Mouse (Mus musculus) lung, adult 18-20 months (tissue): ENCODE results near the gene Oosp3.
A peak's percentile ranks its signal among the peaks of the same experiment; 100 is the strongest.

ENCODE experiments used
- DNase-seq, 2 experiments: peaks; one replicate each; pipeline ENCODE4 v3.0.0; 2022; ENCODE audit warnings: mixed read lengths in 2 of 2

The Oosp3 gene

DNA sequence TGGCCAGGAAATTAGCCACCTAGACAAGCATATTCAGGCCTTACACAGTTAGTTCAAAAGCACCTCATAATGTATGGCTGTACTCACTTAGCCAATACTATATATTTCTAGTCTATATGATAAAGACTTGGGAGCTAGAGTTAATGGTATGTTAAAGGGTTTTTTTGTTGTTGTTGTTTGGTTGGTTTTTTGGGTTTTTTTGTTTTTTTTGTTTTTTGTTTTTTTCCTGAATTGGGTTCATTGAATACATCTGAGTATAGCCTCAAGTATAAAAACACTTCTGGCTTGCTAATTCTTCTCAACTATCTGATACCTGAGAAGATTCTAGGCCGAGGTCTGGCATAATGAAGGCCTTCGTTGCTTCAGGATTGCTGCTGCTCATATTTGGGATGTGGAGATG, at the start of gene Oosp3:
Oosp3 (plus strand) TSS at position 301 of the 400 bp plus-strand sequence.
- no peak for DNase-seq

DNA sequence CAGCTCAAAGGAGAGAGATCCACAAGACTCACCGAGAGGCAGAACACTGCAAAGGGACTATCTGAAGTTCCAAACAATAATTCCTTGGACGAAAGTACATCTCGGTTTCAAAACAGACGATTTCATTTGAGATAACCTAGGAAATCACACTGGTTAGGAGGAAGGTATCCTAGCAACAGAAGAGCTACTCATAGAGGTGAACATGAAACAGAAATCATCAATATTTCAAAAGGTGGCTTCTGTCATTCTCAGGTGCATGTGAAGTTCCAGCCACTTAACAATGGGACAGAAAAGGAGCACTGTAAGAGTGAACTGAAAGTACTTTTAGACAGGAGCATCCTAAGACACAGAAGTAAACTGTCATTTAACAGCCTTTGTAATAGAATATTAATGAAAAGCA, 47.3 kb upstream of the Oosp3 start:
- DNase-seq: no peak

DNA sequence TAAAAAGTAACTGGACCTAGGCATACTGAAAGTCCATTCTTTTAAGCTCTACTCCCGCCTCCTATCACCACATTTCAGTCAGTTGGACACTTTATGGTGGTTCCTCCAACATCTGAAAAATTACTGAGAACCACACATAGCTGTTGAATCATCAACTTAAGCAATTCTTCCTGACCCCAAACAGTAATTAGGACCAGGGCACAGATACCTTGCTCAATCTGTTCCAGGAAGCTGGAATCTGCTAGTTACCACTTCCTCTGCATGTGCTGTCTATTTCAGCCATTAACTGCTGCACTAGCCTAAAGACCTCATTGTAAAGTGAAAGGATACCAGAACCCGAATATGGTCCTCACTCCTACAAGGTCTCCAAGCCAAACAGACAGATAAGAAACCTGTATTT, 37.7 kb upstream of the Oosp3 start:
- no peak for DNase-seq

DNA sequence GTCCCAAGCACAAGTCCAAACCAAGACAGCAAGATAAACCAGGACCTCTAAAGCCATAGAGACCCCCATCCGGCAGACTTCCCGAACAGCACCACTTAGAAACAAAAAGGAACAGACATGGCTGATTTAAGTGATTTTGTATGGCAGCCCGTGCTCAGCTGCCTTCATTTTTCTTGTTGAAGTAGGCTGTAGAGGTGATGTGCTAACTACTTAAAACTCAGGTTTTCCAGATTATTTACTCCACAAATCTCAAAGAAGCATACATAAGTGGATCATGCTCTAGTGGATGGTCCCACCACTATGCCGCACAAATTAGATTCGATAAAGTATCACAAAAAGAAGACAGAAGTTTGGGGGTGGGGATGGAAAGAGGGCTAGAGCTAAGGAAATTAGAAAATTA, 36.4 kb upstream of the Oosp3 start, which contains the start of gene Oosp2:
Oosp2 (minus strand) TSS at position 101 of the 400 bp plus-strand sequence.
- no peak for DNase-seq

DNA sequence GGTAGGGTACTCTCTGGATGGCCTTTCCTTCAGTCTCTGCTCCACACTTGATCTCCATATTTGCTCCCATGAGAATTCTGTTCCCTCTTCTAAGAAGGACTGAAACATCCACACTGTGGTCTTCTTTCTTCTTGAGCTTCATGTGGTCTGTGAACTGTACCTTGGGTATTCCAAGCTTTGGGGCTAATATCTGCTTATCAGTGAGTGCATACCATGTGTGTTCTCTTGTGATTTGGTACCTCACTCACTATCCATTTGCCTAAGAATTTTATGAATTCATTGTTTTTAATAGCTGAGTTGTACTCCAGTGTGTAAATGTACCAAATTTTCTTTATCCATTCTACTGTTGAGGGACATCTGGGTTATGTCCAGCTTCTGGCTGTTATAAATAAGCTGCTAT, 35.3 kb upstream of the Oosp3 start:
- no peak for DNase-seq

DNA sequence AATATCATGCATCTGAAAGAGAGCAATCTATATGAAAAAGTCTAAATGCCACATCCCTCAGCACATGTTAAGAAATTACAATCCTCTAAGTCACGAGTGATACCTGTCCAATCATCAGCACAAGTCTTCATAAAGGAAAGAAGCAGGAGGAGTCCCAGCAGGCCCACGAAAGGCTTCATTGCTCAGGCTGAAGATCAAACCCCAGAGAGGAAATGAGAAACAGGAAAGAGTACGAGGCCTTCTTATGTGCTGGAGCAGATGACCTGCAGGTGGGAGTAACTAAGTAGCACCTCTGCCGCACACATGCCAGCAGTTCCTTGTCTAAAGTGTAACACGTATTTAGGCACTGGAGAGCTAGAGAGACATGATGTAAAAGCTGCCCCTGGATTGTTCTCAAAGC, 6.0 kb upstream of the Oosp3 start, which contains the start of gene Oosp1:
Oosp1 (minus strand) TSS at position 312 of the 400 bp plus-strand sequence.
- peak in 1 of 2 experiments; percentile 0 for DNase-seq

DNA sequence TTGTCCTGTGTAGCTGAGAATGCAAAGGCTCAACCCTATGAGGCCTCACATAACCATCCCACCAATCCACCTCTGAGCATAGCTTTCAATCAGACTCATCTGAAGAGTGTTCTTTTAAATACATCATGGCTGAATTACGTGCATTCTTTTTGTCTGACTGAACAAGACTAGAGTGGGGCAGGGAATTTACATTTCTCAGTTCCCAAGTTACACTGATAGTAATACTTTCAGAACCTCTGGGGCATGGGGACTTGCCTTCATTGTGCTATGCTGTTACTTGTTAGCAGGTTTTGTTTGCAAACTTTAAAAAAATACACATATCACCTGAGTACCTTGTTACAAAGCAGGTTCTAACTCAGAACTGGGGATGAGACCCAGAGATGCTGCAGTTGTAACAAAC, 5.4 kb upstream of the Oosp3 start:
- no peak for DNase-seq

DNA sequence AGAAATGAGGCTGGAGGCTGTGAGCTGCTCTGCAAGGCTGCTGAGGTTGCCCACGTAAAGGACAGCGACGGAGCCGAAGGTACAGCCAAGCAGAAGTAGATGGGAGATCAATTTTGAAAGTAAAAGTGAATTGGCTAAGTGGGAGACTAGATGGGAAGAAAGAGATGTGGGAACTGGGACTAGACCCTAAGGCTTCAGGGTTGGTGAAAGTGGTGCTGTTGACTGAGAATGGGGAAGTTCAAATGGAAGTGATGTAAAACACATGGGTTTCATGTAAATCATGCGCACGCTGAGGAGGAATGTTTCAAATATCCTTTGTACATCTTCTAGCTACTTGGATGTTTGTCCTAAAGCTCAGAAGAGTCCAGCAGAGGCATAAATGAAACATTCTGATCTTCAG, 1.5 kb downstream of the Oosp3 start:
- DNase-seq: no peak

DNA sequence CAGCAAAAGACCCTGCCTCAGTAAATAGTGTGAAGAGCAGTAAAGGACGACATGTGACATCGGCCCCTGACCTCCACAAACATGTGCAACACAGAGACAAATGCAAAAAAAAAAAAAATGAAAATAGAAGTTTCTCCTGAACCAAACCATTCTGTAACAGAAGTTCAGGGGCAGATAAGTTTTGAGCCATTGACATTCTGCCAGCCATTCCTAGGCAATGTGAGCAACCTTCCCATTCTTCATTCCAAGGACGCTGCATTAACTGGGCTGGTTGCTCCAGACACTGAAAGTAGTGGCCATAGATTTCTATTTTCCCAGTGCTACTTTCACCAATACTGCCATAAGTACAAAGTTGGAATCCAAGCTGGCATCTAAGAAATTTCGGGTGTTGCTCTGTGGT, 15.6 kb downstream of the Oosp3 start:
- DNase-seq: no peak

DNA sequence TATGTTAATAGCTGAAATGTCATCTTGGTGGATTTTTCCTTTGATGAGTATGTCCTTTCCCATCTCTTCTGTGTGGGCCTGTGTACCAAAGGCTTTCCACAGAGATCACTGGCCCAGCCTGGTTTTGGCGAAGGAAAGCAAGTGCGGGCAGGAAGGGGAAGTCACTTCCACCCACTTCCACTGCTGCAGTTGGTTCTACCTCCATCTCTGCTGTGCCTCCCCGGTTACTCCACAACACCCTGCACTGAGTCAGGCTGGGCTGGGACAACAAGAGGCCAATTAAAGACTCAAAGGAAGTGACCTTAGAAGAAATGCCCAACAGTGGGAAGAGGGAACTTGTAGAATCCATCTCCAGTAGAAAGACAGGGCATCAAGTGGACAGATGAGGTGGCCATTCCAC, 23.2 kb downstream of the Oosp3 start:
- DNase-seq: no peak

DNA sequence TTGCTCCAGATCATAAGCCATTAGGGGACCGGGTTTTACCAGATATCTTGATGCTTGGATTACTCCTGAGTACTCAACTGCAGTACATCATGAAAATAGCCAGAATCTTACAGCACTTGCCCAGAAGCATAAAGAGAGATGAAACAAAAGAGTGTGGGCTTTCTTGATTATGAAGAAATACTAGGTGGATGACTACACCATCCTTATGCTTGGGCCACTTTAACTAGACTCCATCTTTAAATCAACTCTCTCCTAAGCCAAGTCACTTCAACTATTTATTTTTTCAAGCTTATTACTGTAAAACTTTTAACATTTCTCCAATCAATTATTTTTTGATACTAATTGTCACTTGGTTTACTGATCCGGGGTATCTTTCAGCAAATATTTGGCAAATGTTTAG, 27.0 kb downstream of the Oosp3 start:
- no peak for DNase-seq

DNA sequence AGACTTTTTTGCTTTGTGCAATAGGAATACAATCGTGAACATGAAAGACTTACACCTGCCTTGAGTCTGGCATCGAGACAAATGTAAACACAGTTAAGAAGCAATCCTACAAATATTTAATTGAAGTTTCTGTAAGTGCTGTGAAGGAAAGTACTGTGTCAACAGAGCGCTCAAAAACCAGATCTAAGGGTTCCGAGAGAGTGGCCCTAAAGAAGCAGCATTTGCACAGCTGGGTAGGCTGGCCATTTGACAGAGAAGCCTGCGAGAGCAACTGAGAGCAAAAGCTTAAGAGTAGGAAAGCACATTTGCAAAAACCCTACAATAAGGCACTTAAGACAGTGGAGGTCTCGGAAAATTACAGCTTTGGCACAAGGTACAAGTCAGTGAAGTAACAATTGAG, 27.4 kb downstream of the Oosp3 start:
- DNase-seq: peak; percentile 47 to 64

DNA sequence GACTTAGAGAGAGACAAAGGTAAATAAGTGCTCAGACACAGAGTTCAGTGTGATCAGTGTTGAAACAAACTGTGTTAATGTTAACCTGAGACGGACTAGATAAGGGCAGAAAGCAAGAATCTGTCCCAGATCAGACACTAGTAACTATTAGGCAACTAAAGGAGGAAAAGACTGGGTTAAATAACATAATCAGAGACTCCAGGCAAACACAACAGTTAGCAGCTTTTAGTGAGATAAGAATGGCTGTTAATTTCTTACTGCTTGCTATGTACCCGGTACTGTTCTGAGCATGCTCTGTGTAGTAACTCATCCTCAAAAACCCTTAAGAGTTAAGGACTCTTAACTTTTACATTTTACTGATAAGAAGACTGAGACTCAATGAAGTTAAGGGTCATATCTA, 29.1 kb downstream of the Oosp3 start:
- DNase-seq: no peak

DNA sequence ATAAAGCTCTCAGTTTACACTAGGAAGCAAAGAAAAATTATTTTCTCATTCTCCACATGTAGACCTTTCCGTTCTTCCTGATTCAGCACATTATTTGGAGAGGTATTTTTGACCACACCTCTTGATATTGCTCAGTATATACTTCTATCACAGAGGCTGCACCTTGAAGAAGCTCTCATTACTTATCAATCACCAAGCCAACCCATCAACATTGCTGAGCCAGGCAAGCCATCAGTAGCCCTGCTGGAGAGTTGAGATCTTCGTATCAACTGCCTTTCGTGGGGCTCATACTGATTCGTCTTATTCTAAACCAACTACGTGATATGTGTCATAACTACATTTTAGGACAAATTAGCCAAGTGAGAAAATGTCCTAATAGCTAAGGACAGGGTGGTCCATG, 30.4 kb downstream of the Oosp3 start:
- DNase-seq: no peak

DNA sequence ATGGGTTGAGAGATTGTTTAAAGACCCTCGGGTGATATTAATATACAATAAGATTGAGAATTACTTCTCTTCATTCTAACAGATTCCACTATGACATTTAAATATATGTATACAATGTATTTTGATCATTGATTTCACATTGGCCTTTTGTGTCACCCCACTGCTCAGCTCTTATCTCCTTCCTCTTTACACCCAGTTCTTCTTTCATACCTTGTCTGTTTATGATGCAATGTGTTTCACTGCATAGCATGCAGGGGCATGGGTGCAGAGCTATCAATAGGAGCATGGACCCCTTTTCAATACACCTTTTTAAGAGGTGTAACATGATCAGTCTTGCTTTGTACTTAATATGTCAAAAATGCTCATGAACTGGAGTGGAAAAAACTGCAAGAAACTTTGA, 33.4 kb downstream of the Oosp3 start:
- DNase-seq: no peak

DNA sequence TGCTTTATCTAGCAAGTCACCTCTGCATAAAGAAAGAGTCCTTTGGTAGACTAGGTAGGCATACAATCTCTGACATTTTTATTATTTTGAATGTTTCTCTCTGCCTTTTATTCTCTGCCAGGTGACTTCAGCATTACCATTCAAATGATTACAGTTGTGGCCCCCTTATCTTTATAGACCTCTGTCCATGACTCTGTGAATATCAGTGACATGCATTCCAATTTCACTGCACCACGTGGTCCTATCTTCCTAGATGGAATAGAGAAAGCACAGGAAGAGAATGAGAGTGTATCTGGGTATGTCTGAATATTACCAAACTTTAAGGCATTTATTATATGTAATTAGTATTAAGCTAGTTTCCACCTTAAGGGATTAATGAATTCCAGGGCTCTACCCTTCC, 39.6 kb downstream of the Oosp3 start:
- DNase-seq: no peak

DNA sequence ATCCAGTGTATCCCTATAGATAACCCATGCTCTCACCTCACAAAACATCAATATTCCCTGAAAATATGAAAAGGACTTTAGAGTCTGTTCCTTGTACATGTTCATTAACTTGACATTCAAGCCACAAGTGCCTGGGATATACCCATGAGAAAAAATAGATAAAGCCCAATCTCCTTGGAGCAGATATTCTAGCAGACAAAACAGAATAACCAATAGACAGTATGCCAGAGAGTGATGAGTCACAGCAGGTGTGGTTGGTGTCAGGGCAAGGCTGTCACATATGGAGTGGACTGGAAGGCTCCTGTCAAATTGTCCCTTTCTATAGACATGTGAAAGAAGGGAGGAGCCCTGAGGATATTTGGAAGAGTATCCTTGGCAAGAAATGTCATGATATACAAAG, 48.8 kb downstream of the Oosp3 start:
- no peak for DNase-seq

DNA sequence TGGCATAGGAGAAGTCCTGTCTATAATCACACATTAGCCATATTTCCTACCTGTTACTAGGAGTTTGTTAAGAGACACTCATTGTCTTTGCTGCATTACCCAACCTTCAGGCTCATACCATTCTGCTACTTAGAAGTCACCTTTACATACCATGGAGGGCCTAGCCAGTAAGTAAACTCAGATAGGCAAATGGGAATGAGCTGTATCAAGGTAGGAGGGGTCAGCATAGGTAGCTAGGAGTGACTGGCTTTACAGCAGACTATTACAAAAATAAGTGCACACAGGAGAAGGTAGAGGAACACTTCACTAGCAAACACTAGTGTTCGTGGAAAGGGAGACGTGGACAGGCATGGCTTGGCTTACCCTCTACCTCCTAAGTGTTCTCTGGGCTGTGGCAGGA, 50.4 kb downstream of the Oosp3 start, which contains the start of gene Gif:
Gif (plus strand) TSS at position 257 of the 400 bp plus-strand sequence.
- no peak for DNase-seq
